Mouse (Mus musculus): ENCODE measurements around the gene Gm20605. TPM values are rescaled to one million over a fixed set of nuclear protein-coding genes. Genes with fewer than 3 reads are reported as not detected.
A peak's percentile ranks its signal among the peaks of the same experiment; 100 is the strongest.

Gene Gm20605
- polyA plus RNA-seq, 1 experiment, result 12.2 TPM

GRCm38 (mm10) chr5:137678736-137679135 is 49.8 kb downstream of the Gm20605 start:
- Histone ChIP-seq H3K27ac (ENCODE audit: insufficient read depth, low read depth, low read length) (no peak overlapping the region), H3K4me1 (ENCODE audit: control insufficient read depth, insufficient read depth, low read length) (peaks cover 11% of the 10 kb centered on the region), H3K27me3 (replicated peaks; ENCODE audit: control insufficient read depth, insufficient read depth, low read length) (no peaks in the 10 kb centered on the region), H3K36me3 (ENCODE audit: control insufficient read depth, insufficient read depth, low read length) (no peaks in the 10 kb centered on the region), H3K4me3 (ENCODE audit: insufficient read depth, low read depth, low read length) (no peak overlapping the region)
- WGBS, result 63% methylated on average over 3 of the region's 3 CpGs
- no peak for TF ChIP-seq CTCF (conservative IDR thresholded peaks at IDR 0.05; ENCODE audit: insufficient read depth, insufficient read length, low read depth, low read length)
- TF ChIP-seq POLR2A (IDR thresholded peaks at IDR 0.05; ENCODE audit: low read depth, low read length), result no peak
- peak; percentile 70 for DNase-seq

GRCm38 (mm10) chr5:137679726-137680125 is 50.8 kb downstream of the Gm20605 start:
- DNase-seq, result peak; percentile 25
- H3K36me3 ChIP-seq (ENCODE audit: control insufficient read depth, insufficient read depth, low read length), result no peaks in the 10 kb centered on the region
- peaks cover 8% of the 10 kb centered on the region for H3K4me1 ChIP-seq (ENCODE audit: control insufficient read depth, insufficient read depth, low read length)
- TF ChIP-seq POLR2A (IDR thresholded peaks at IDR 0.05; ENCODE audit: low read depth, low read length), result no peak
- no peak for TF ChIP-seq CTCF (conservative IDR thresholded peaks at IDR 0.05; ENCODE audit: insufficient read depth, insufficient read length, low read depth, low read length)
- H3K27me3 ChIP-seq (replicated peaks; ENCODE audit: control insufficient read depth, insufficient read depth, low read length), result no peaks in the 10 kb centered on the region
- WGBS, result 55% methylated on average over 4 of the region's 4 CpGs
- H3K4me3 ChIP-seq (ENCODE audit: insufficient read depth, low read depth, low read length), result no peak overlapping the region
- H3K27ac ChIP-seq (ENCODE audit: insufficient read depth, low read depth, low read length), result no peak overlapping the region; the same call in 1 of the 2 replicates

GRCm38 (mm10) chr5:137682526-137682925 is 53.6 kb downstream of the Gm20605 start:
- no peak for DNase-seq
- 81% methylated on average over 6 of the region's 6 CpGs for WGBS
- peaks cover 7% of the 10 kb centered on the region; the same call in 1 of the 2 replicates for H3K4me1 ChIP-seq (ENCODE audit: control insufficient read depth, insufficient read depth, low read length)
- no peak overlapping the region for H3K27ac ChIP-seq (ENCODE audit: insufficient read depth, low read depth, low read length)
- no peak overlapping the region for H3K4me3 ChIP-seq (ENCODE audit: insufficient read depth, low read depth, low read length)
- no peak for TF ChIP-seq POLR2A (IDR thresholded peaks at IDR 0.05; ENCODE audit: low read depth, low read length)
- H3K36me3 ChIP-seq (ENCODE audit: control insufficient read depth, insufficient read depth, low read length), result no peaks in the 10 kb centered on the region
- no peaks in the 10 kb centered on the region for H3K27me3 ChIP-seq (replicated peaks; ENCODE audit: control insufficient read depth, insufficient read depth, low read length)

DNA sequence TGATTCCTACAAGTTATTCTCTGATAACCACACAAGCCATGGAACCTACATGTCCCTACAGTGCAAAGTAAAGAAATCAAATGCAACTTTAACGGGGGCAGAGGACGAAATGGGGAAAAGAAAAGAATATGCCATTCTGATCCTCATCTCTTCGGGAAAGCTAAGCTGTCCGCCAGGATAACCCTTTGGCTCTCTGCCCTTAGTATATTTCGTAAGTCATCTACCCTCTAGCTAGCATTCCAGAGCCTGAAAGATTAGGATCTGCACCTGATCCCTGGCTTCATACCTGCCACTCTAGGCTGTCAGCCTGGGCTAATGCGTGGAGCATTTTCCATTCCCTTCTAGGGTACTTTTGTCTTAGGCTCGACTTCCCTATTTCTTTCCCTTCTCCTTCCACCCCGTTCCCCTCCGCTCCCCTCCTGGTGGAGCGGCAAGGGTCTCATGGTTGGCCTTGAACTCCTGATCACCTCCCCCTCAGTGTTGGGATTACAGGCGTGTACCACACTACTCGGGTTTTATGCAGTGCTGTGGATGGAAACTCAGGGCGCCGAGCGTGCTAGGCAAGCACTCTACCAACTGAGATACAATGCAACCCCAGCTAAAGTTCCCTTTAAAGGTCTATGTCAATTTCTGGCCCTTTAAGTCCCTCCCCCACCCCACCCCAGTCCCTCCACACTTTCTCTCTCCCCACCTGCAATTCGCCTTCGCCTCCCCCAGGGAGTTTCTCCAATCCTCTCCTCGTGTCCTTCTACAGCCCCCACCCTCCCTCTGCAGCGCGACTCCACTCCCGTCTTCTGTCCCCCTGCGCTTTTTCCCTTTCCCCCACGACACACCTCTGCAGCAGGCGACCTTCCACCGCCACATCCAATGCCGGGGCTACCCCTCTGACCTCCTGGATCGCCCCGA is 54.7 kb downstream of the Gm20605 start:
- DNase-seq, result peak; percentile 66
- Histone ChIP-seq H3K27ac (ENCODE audit: insufficient read depth, low read depth, low read length) (peak overlapping the region; percentile 57), H3K27me3 (replicated peaks; ENCODE audit: control insufficient read depth, insufficient read depth, low read length) (no peaks in the 10 kb centered on the region), H3K4me3 (ENCODE audit: insufficient read depth, low read depth, low read length) (peak overlapping the region; percentile 74), H3K4me1 (ENCODE audit: control insufficient read depth, insufficient read depth, low read length) (peaks cover 7% of the 10 kb centered on the region; the same call in 1 of the 2 replicates), H3K36me3 (ENCODE audit: control insufficient read depth, insufficient read depth, low read length) (no peaks in the 10 kb centered on the region)
- 6% methylated on average over 28 of the region's 28 CpGs for WGBS
- TF ChIP-seq CTCF (conservative IDR thresholded peaks at IDR 0.05; ENCODE audit: insufficient read depth, insufficient read length, low read depth, low read length), result no peak
- no peak for TF ChIP-seq POLR2A (IDR thresholded peaks at IDR 0.05; ENCODE audit: low read depth, low read length)

- H3K4me3 ChIP-seq (ENCODE audit: insufficient read depth, low read depth, low read length), result peak within 1 kb of the TSS; percentile 74
- peak; percentile 100 for DNase-seq
- peak within 1 kb of the TSS; percentile 57 for H3K27ac ChIP-seq (ENCODE audit: insufficient read depth, low read depth, low read length)
- H3K36me3 ChIP-seq (ENCODE audit: control insufficient read depth, insufficient read depth, low read length), result no peaks in the 10 kb centered on the region
- peaks cover 7% of the 10 kb centered on the region; the same call in 1 of the 2 replicates for H3K4me1 ChIP-seq (ENCODE audit: control insufficient read depth, insufficient read depth, low read length)
- WGBS, result 1% methylated on average over 61 of the region's 62 CpGs
- peak; percentile 32 for TF ChIP-seq POLR2A (IDR thresholded peaks at IDR 0.05; ENCODE audit: low read depth, low read length)
- TF ChIP-seq CTCF (conservative IDR thresholded peaks at IDR 0.05; ENCODE audit: insufficient read depth, insufficient read length, low read depth, low read length), result no peak
- no peaks in the 10 kb centered on the region for H3K27me3 ChIP-seq (replicated peaks; ENCODE audit: control insufficient read depth, insufficient read depth, low read length)
These were observed 55.5 kb downstream of the Gm20605 start, which contains the start of gene Agfg2 for GRCm38 (mm10) chr5:137684294-137685123. Gene Agfg2 (minus strand): TSS chr5:137684726.

DNA sequence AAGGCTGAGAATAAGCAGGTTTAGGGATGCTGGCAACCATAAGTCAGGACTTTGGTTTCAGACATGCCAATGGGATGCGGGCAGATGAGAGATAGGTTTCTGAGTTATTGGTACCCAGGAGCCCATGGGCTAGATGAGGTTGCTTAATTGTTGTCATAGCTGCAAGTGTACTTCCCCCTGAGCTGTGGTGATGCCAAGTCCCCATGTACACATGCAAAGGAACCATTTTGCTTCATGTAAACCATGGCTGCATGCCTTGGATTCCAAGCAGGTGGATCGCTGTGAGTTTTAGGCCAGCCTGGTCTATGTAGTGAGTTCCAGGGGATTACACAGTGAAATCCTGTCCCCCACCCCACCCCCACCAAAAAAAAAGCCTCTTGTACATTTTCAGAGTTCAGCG is 56.7 kb downstream of the Gm20605 start:
- no peak overlapping the region for H3K27ac ChIP-seq (ENCODE audit: insufficient read depth, low read depth, low read length)
- H3K4me3 ChIP-seq (ENCODE audit: insufficient read depth, low read depth, low read length), result no peak overlapping the region
- H3K27me3 ChIP-seq (replicated peaks; ENCODE audit: control insufficient read depth, insufficient read depth, low read length), result no peaks in the 10 kb centered on the region
- WGBS, result 95% methylated on average over 3 of the region's 3 CpGs
- TF ChIP-seq CTCF (conservative IDR thresholded peaks at IDR 0.05; ENCODE audit: insufficient read depth, insufficient read length, low read depth, low read length), result no peak
- TF ChIP-seq POLR2A (IDR thresholded peaks at IDR 0.05; ENCODE audit: low read depth, low read length), result no peak
- no peaks in the 10 kb centered on the region for H3K36me3 ChIP-seq (ENCODE audit: control insufficient read depth, insufficient read depth, low read length)
- DNase-seq, result no peak
- H3K4me1 ChIP-seq (ENCODE audit: control insufficient read depth, insufficient read depth, low read length), result peaks cover 7% of the 10 kb centered on the region; the same call in 1 of the 2 replicates
